Mouse (Mus musculus) liver, embryonic 15.5 days (tissue): ENCODE results near the gene Duox1. TPM values are rescaled to one million over a fixed set of nuclear protein-coding genes. Genes with fewer than 3 reads are reported as not detected.
A peak's percentile ranks its signal among the peaks of the same experiment; 100 is the strongest.

Source experiments
- ATAC-seq: fragments of 200-750 bp; cut with Nextera tagmentation; 2 replicates; pipeline ENCODE4 v1.8.0; 2017; ENCODE audit warnings: moderate number of reproducible peaks, mild to moderate bottlenecking, moderate library complexity; ENCODE audit not compliant: insufficient read depth
- H3K27ac ChIP-seq: fragments of 300-500 bp; sonication (generic); replicated peaks from 2 replicates; pipeline ENCODE4 v1.5.1; 2015; ENCODE audit warnings: mild to moderate bottlenecking, inconsistent platforms
- H3K27me3 ChIP-seq: fragments of 300-500 bp; sonication (generic); 2 replicates; pipeline ENCODE4 v1.6.1; 2015; ENCODE audit warnings: mild to moderate bottlenecking, inconsistent platforms
- H3K36me3 ChIP-seq: fragments of 300-500 bp; sonication (generic); replicated peaks from 2 replicates; pipeline ENCODE4 v1.6.1; 2015; ENCODE audit warnings: moderate library complexity, mild to moderate bottlenecking, inconsistent platforms
- H3K4me1 ChIP-seq: fragments of 300-500 bp; sonication (generic); replicated peaks from 2 replicates; pipeline ENCODE4 v1.6.1; 2015; ENCODE audit warnings: inconsistent platforms
- H3K4me2 ChIP-seq: fragments of 300-500 bp; sonication (generic); 2 replicates; pipeline ENCODE4 v1.6.1; 2015; ENCODE audit warnings: moderate library complexity, mild to moderate bottlenecking, inconsistent platforms
- H3K4me3 ChIP-seq: fragments of 300-500 bp; sonication (generic); replicated peaks from 2 replicates; pipeline ENCODE4 v1.5.1; 2015; ENCODE audit warnings: mild to moderate bottlenecking, inconsistent platforms
- H3K9ac ChIP-seq: fragments of 300-500 bp; sonication (generic); 2 replicates; pipeline ENCODE4 v1.6.1; 2015; ENCODE audit warnings: moderate library complexity, mild to moderate bottlenecking, inconsistent platforms
- H3K9me3 ChIP-seq: fragments of 300-500 bp; sonication (generic); replicated peaks from 2 replicates; pipeline ENCODE4 v1.6.1; 2016; ENCODE audit warnings: inconsistent platforms
- WGBS: fragments of 180-500 bp; shearing (Covaris S2); methylation state at CpG from one replicate; pipeline ENCODE4 v1.1.7; 2015; ENCODE audit warnings: mixed read lengths; ENCODE audit not compliant: insufficient replicate concordance; 5-methylcytosine and 5-hydroxymethylcytosine counted together
- polyA plus RNA-seq: library from polyadenylated mRNA; unstranded; fragments of >200 nt; fragmentation: Nextera tagmentation; extraction: Ambion mirVana; gene quantifications from 2 replicates; pipeline ENCODE4 v1.2.1, GENCODE M21; 2015

The Duox1 gene
- not detected in 2 replicates for polyA plus RNA-seq

DNA sequence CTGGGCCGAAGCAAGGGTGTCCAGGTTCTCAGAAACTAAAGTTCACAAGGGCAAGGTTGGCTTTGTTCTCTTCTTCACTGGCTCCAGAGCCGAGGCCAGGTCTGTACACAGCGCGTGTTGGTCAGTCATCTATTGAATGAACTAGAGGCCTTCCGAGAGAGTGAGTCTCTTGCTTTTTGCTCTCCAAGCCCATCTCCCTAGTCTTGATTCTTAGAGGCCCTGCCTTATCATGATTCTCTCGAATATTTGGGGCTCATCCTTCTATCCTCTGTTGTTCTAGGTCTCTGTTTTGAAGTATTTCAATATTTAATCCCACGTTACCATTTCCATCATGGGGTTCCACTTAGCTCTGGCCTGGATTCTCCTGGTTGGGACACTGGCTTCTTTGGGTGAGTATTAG is at the start of gene Duox1:
Gene Duox1 (plus strand): TSS at position 301 of the 400 bp plus-strand sequence.
- Histone ChIP-seq H3K4me1 (no peaks in the 10 kb centered on the region), H3K27me3 (peaks cover 70% of the 10 kb centered on the region), H3K4me3 (no peak within 1 kb of the TSS), H3K4me2 (no peak within 1 kb of the TSS), H3K9me3 (no peaks in the 10 kb centered on the region), H3K36me3 (no peaks in the 10 kb centered on the region), H3K27ac (no peak within 1 kb of the TSS), H3K9ac (no peak within 1 kb of the TSS)
- WGBS, result 60% methylated on average over 7 of the region's 7 CpGs
- no peak for ATAC-seq

DNA sequence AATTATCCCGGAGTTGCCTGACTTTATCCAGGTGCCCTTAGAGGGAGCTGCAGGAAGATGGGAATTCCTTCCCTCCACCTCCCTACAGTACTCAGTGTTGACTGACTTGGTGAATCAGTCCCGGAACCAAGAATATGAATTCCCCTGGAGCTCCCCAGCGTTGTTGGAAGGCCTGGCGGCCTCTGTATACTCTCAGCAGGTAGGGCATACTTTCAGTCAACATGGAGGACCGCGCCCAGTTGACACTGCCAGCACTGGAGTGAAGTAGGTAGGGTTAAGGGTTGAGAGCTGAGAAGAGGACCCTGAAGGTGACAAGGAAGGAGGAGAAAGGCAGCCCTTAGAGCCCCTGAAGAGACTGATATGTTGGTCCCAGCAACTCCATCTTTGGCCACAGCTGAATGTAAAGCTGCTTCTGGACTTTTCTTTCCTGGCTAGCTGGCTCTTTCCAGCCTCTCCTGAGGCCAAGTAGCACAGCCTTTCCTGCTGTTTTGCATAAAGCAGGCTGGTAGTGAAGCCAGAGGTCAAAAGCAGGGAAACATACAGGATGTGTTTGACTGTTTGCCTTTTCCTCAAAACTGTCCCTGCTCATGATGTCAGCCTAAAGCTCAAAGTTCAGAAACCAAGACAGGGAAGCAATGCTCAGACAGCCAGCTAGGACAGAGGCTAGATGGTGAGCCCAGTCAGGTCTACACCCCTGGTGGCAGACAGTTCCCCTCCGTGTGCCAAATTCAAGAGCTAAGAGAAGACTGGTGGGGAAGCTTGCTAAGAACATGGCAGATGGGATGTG is 48.9 kb upstream of the Duox1 start:
- Histone ChIP-seq H3K4me3 (no peak overlapping the region), H3K27me3 (no peaks in the 10 kb centered on the region), H3K27ac (no peak overlapping the region), H3K9ac (no peak overlapping the region), H3K4me1 (peaks cover 10% of the 10 kb centered on the region), H3K9me3 (no peaks in the 10 kb centered on the region), H3K4me2 (no peak overlapping the region), H3K36me3 (peaks cover 23% of the 10 kb centered on the region)
- WGBS, result 80% methylated on average over 7 of the region's 7 CpGs
- ATAC-seq, result peak; percentile 19; the same call in 1 of the 2 replicates

DNA sequence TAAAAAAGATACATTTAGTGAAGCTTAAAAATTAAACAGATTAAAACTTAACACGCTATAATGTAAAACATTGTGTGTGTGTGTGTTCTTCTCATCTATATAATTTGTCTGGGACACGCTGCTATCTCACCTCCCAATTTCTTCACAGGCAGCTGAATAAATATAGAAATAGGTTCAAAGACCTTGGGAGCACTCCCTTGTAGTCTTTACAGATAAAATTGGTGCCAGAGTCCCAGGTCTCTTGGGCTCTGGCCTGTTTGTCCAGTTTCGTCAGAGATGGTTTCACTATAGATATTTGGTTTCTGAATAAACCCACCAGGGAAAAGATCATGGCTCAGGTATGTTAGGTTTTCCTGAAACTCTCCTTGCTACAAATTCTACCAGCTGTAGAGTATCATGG is 36.7 kb upstream of the Duox1 start:
- Histone ChIP-seq H3K4me1 (no peaks in the 10 kb centered on the region), H3K9me3 (no peaks in the 10 kb centered on the region; the same call in 1 of the 2 replicates), H3K27me3 (no peaks in the 10 kb centered on the region; the same call in 1 of the 2 replicates), H3K9ac (no peak overlapping the region), H3K4me2 (no peak overlapping the region), H3K27ac (no peak overlapping the region), H3K36me3 (no peaks in the 10 kb centered on the region), H3K4me3 (no peak overlapping the region)
- 66% methylated on average over 3 of the region's 3 CpGs for WGBS
- no peak for ATAC-seq

DNA sequence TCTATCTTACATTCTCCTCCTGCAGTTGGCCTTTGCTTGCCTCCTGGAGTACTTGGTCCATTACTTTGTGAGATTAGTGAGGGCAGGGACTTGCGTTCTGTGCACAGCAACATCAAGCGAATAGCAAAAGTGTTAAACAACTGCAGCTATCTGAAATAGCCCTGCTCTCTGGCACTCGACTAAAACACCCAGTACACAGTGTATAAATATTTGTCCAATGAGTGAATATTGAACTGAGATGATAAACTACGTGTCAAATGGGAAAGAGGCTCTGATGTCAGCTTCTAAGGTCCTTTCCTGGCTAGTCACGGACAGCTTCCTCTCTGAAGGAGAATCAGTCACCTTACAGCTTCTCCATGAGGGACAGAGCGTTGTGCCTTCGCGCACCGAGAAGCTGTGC is 31.4 kb upstream of the Duox1 start:
- Histone ChIP-seq H3K4me1 (no peaks in the 10 kb centered on the region), H3K36me3 (no peaks in the 10 kb centered on the region), H3K27ac (no peak overlapping the region), H3K27me3 (no peaks in the 10 kb centered on the region), H3K9ac (no peak overlapping the region), H3K4me3 (no peak overlapping the region), H3K9me3 (no peaks in the 10 kb centered on the region; the same call in 1 of the 2 replicates), H3K4me2 (no peak overlapping the region)
- 69% methylated on average over 9 of the region's 9 CpGs for WGBS
- no peak for ATAC-seq

DNA sequence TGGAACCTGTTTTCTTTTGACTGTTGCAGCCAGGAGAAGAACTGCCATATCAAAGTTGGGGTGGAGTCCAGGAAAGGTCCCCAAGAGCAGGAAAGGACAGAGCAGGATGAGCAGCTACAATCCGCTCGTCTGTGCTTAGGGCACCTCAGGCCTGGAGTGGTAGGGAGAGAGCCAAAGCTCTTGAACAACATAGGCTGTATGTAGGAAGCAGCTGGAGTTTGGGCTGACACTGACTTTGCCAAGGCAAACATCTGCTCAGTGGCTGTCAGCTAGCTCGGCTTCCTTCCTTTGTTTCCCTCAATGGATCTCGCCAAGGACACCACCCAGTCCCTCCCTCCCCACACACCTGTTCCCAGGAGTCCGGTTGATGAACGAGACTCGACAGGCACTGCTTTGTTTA is 29.3 kb upstream of the Duox1 start:
- no peaks in the 10 kb centered on the region for H3K36me3 ChIP-seq
- no peak for ATAC-seq
- H3K4me1 ChIP-seq, result no peaks in the 10 kb centered on the region
- no peaks in the 10 kb centered on the region; the same call in 1 of the 2 replicates for H3K9me3 ChIP-seq
- no peak overlapping the region for H3K27ac ChIP-seq
- H3K27me3 ChIP-seq, result peaks cover 7% of the 10 kb centered on the region; the same call in 1 of the 2 replicates
- WGBS, result 49% methylated on average over 7 of the region's 7 CpGs
- no peak overlapping the region for H3K9ac ChIP-seq
- no peak overlapping the region for H3K4me2 ChIP-seq
- no peak overlapping the region for H3K4me3 ChIP-seq

DNA sequence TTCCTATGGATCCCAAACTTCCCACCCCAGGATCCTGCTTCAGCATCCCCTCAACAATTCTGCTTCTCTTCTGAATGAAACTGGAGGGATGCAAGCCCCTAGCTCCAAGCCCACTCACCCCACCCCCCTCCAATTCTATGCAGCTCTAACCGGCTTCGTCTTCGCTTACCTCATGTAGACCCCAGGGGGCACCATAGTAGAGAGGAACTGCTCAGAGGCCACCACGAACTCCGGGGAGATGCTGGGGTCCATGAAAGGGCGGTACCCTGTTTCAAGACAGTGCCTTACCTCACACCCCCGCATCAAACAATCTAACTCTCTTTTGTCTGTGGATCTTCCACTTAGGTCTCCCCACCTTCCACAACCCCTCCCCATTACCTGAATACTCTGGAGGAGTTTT is 20.6 kb upstream of the Duox1 start:
- H3K9ac ChIP-seq, result no peak overlapping the region
- no peak overlapping the region for H3K27ac ChIP-seq
- WGBS, result 6% methylated on average over 7 of the region's 7 CpGs
- H3K36me3 ChIP-seq, result no peaks in the 10 kb centered on the region
- H3K4me1 ChIP-seq, result peaks cover 15% of the 10 kb centered on the region; the same call in 1 of the 2 replicates
- H3K4me3 ChIP-seq, result no peak overlapping the region
- no peak overlapping the region for H3K4me2 ChIP-seq
- H3K9me3 ChIP-seq, result no peaks in the 10 kb centered on the region
- H3K27me3 ChIP-seq, result peaks cover 86% of the 10 kb centered on the region
- ATAC-seq, result no peak

DNA sequence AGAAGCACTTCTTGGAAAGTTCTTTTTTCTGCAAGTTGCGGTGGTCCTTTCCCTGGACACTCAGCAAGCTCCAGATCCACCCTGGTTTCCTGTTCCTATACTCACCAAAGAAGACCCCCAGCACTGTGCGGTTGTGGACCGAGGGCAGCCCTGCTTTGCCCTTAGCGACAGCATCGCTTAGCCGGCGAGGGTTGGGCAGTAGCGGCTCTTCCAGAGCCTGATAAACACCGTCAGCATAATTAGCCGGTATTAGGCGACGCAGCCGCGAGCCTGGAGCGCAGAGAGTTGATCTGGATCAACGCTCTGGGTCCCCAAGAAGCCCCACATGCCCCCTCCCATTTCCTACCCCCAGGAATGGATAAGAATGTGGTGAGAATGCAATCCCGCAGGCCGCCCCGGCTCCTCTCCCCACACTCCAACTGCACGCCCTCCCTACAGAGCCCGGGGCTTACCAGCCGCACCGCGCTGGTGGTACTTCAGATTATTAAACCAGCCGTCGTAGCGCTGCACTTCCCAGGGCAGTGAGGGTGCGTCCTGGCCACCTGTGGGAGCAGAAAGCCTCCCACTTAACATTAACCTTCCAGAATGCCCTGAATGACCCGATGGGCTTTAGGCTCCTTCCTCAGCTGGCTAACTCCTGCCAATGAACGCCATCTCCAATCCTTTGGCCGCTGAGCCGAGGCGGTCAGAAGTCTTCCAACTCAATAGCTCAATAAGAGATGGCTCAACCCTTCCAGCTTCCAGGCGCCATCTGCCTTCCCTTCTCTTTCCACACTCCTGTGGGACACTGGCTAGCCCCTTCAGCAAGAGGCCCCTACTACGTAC is 18.0 kb upstream of the Duox1 start:
- no peaks in the 10 kb centered on the region for H3K36me3 ChIP-seq
- H3K27ac ChIP-seq, result no peak overlapping the region
- no peak overlapping the region for H3K9ac ChIP-seq
- peaks cover 100% of the 10 kb centered on the region for H3K27me3 ChIP-seq
- peaks cover 31% of the 10 kb centered on the region; the same call in 1 of the 2 replicates for H3K4me1 ChIP-seq
- H3K9me3 ChIP-seq, result no peaks in the 10 kb centered on the region
- under 1% methylated on average over 35 of the region's 35 CpGs for WGBS
- no peak overlapping the region for H3K4me3 ChIP-seq
- no peak overlapping the region for H3K4me2 ChIP-seq
- ATAC-seq, result no peak

DNA sequence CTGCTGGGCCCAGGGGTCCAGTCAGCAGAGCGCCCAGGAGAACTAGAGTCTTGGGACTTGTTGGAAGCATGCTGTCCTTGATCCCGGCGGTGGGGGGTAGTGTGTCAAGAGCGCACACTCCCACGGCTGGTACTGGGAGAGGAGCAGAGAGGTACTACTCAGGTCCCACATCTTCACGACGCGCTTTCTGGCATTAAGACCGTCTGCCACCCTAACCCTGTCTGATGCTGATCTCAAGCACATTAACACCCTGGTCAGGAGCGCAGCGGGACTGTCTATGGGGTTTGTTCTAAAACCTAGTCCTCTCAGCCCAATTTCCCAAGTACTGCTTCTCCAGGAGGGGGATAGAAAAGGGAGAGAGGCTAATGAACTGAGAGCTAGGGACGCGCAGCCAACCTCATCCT is 17.4 kb upstream of the Duox1 start, which contains the start of gene Duox2:
Gene Duox2 (minus strand): TSS at position 354 of the 404 bp plus-strand sequence.
- Histone ChIP-seq H3K4me3 (peak within 1 kb of the TSS; percentile 29), H3K9ac (no peak within 1 kb of the TSS)
- ATAC-seq, result no peak

DNA sequence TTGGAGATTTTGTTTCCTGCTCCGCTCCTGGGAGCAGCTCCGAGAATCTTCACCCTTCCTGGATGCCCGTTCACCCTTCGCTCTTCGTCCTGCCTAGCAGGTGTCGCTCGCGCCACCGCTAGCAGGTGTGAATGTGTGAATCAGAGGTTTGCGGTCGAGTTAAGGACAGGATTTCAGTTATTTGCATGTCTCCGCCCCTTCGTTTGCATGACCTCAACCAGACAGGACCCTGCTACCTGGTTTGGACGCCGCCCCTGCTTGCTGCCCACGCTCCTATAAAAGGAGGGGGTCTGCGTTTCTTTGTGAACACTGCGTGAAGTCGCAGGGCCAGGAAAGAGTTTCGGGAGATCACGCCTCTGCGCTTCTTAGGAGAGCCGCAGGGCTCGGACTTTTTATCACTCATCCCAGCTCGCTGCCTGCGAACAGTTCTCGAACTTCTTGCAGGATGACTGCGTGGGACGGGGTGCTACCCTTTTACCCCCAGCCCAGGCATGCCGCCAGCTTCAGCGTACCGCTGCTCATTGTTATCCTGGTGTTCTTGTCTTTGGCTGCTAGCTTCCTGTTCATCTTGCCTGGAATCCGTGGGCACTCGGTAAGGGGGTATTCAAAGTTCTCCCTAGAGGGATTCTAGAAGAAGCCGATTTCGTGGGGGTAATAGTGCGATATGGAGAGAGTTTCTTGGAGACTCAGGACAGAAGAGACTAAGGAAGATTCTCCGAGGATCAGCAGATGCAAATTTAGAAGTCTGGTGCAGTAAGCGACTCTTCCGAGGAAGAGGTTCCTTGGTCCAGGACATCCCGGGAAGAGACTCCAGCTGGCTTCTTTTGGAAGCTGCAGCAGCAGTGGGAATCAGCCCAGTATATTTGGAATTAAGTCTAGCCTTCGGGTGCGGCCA is 16.6 kb upstream of the Duox1 start, which contains the start of gene Duoxa2:
Gene Duoxa2 (plus strand): TSS at position 305 of the 895 bp plus-strand sequence.
- peaks cover 31% of the 10 kb centered on the region; the same call in 1 of the 2 replicates for H3K4me1 ChIP-seq
- peaks cover 100% of the 10 kb centered on the region for H3K27me3 ChIP-seq
- peak within 1 kb of the TSS; percentile 29 for H3K4me3 ChIP-seq
- no peak within 1 kb of the TSS for H3K27ac ChIP-seq
- H3K9ac ChIP-seq, result no peak within 1 kb of the TSS
- no peaks in the 10 kb centered on the region for H3K36me3 ChIP-seq
- ATAC-seq, result no peak
- H3K9me3 ChIP-seq, result no peaks in the 10 kb centered on the region
- peak within 1 kb of the TSS; percentile 42 for H3K4me2 ChIP-seq
- WGBS, result 2% methylated on average over 43 of the region's 43 CpGs

More for the DNA sequence above, 17.4 kb upstream of the Duox1 start, which contains the start of gene Duox2:
- Histone ChIP-seq H3K27me3 (peaks cover 100% of the 10 kb centered on the region), H3K4me1 (peaks cover 31% of the 10 kb centered on the region; the same call in 1 of the 2 replicates), H3K9me3 (no peaks in the 10 kb centered on the region), H3K4me2 (peak within 1 kb of the TSS; percentile 42), H3K36me3 (no peaks in the 10 kb centered on the region), H3K27ac (no peak within 1 kb of the TSS)
- 3% methylated on average over 13 of the region's 13 CpGs for WGBS

DNA sequence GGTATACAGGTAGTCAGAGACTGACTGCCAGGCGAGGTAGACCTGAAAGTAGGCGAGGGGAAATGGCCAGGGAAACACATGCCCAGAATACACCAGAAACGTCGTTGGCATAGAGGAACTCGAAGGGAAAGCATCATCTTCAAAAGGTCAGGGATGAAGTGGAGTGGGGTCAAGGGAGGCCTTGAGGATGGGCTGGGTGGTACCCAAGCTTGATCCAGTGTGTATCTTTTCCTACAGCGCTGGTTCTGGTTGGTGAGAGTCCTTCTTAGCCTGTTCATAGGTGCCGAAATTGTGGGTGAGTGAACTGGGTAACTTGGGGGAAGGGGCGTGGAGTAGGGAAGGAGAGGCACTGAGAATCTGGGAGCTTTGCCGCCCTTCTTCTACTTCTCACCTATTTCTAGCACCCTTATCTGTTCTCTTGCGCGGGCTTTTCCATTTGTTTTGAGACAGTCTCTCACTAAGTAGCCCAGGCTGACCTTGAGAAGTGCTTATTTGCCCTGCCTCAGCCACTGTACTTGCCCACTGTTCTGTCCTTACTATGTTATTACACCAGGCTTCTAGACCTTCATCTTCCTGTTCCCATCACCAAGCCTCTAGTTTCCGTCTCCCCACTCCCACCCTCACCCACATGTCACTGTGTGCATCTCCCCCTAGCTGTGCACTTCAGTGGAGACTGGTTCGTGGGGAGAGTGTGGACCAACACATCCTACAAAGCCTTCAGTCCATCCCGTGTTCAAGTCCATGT is 15.4 kb upstream of the Duox1 start:
- no peak for ATAC-seq
- Histone ChIP-seq H3K27ac (no peak overlapping the region), H3K36me3 (no peaks in the 10 kb centered on the region), H3K4me3 (no peak overlapping the region), H3K9ac (no peak overlapping the region), H3K27me3 (peaks cover 100% of the 10 kb centered on the region), H3K4me1 (peaks cover 31% of the 10 kb centered on the region; the same call in 1 of the 2 replicates), H3K9me3 (no peaks in the 10 kb centered on the region), H3K4me2 (no peak overlapping the region)
- 8% methylated on average over 14 of the region's 14 CpGs for WGBS
